In genomic region chr17:50658901-50659300, GRCm38 (mm10) we compare ENCODE assay signal across 27 mouse cellular contexts.
"Had no signal": no experiment of that assay in that cellular context is flagged by ENCODE, and none has a peak within 500 bp of the region (broad histone marks: within the 10 kb centered on the region; RNA-seq: fewer than 3 reads in every experiment).

No protein-coding gene starts in this region.

- H3K9ac ChIP-seq: heart, embryonic 13.5 days; heart, embryonic 15.5 days; hindbrain, embryonic 12.5 days; hindbrain, embryonic 14.5 days; intestine, embryonic 15.5 days; limb, embryonic 12.5 days; liver, embryonic 13.5 days had no signal

- H3K4me1 ChIP-seq: intestine, embryonic 15.5 days; limb, embryonic 10.5 days; limb, embryonic 12.5 days had no signal

- DNase-seq: gastrocnemius, adult 2 months; gastrocnemius, postnatal 10 days; gastrocnemius, postnatal 25 days; heart, postnatal 14 days; heart, postnatal 36 days; kidney, adult 18-20 months; kidney, adult 8-10 months; kidney, postnatal 10 days; kidney, postnatal 25 days; kidney, postnatal 4 days; liver; liver, embryonic 13.5 days had no signal

- H3K27me3 ChIP-seq: heart, embryonic 13.5 days; heart, embryonic 15.5 days; hindbrain, embryonic 12.5 days; intestine, embryonic 15.5 days; limb, embryonic 12.5 days; liver, embryonic 13.5 days had no signal

- H3K9me3 ChIP-seq: heart, embryonic 10.5 days; heart, embryonic 15.5 days; intestine, embryonic 15.5 days; limb, embryonic 10.5 days; liver, embryonic 13.5 days had no signal

- H3K27ac ChIP-seq: gastrocnemius, adult 2 months; heart, embryonic 10.5 days; heart, embryonic 13.5 days; heart, embryonic 15.5 days; hindbrain, embryonic 10.5 days; hindbrain, embryonic 12.5 days; hindbrain, embryonic 14.5 days; intestine, embryonic 15.5 days; layer of hippocampus, adult 2 months; left cerebral cortex, adult 2 months; limb, embryonic 10.5 days; limb, embryonic 12.5 days; liver, embryonic 13.5 days had no signal

- H3K4me3 ChIP-seq: gastrocnemius, adult 2 months; heart, embryonic 10.5 days; heart, embryonic 13.5 days; heart, embryonic 15.5 days; hindbrain, embryonic 10.5 days; hindbrain, embryonic 12.5 days; intestine, embryonic 15.5 days; layer of hippocampus, adult 2 months; left cerebral cortex, adult 2 months; limb, embryonic 10.5 days; limb, embryonic 12.5 days; liver, embryonic 13.5 days had no signal

- H3K36me3 ChIP-seq: heart, embryonic 10.5 days; heart, embryonic 15.5 days; hindbrain, embryonic 10.5 days; hindbrain, embryonic 12.5 days; intestine, embryonic 15.5 days; limb, embryonic 10.5 days; limb, embryonic 12.5 days; liver, embryonic 13.5 days had no signal

- ATAC-seq: hindbrain, embryonic 16.5 days; inflammation-experienced regulatory T-cells, adult 6 months; intestine, embryonic 15.5 days; intestine, postnatal 0 days had no signal

- H3K4me2 ChIP-seq: heart, embryonic 13.5 days; heart, embryonic 15.5 days; hindbrain, embryonic 12.5 days; hindbrain, embryonic 14.5 days; intestine, embryonic 15.5 days; limb, embryonic 12.5 days; liver, embryonic 11.5 days; liver, embryonic 13.5 days had no signal
